Mouse (Mus musculus): Measurements from ENCODE around the gene Eef2k.

Eef2k gene

DNA sequence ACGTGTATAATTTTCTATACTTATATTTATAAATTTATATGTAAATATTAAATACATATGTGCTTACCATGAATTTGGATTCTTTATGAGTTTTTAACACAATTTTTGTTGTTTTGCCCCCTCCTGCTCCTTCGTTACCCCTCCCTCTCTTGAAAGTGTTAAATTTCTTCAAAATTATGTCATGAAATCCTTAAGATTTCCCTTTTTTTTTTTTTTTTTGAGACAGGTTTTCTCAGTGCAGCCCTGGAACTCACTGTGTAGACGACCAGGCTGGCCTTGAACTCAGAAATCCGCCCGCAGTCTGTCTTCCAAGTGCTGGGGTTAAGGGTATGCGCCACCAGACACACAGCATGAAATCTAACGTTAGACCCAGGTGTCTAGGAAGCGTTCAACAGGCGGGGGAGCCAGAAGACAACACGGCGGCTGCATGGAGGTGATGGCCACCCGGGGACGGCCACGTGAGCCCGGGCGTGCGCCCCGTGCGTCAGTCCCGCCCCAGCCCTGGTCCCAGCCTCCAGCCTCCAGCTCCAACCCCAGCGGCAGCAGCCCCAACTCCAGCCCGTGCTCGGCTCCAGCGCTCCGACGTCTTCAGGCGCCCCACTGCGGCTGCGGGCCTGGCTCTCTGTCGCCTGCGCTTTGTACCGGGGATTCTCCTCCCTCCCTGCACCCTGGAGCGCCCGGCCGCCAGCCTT, at the start of gene Eef2k:
Gene Eef2k, plus strand, starts transcription at position 487 of the 692 bp plus-strand sequence.
- peak; percentile 84 for DNase-seq

GRCm38 (mm10) chr7:120795544-120795943, 47.1 kb upstream of the Eef2k start:
- no peak for DNase-seq

DNA sequence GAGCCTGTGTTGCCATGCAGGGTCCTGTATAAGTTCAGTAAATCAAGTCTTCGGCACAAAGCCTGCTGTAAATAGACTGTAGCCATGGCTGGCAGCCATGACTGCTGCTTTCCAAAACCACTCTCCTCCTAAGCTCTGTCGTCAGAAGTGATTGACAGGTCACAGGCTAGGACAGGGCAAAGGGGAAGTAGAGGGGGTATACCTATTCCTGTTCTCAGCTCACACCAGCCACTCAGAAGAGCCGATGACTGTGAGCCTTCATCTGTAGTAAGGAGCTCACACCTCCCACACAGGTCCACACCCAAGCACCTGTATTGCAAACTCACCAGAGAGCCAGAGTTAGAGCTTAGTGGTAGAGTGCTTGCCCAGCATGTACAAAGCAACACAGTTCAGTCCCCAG, 46.3 kb upstream of the Eef2k start:
- DNase-seq, result no peak

DNA sequence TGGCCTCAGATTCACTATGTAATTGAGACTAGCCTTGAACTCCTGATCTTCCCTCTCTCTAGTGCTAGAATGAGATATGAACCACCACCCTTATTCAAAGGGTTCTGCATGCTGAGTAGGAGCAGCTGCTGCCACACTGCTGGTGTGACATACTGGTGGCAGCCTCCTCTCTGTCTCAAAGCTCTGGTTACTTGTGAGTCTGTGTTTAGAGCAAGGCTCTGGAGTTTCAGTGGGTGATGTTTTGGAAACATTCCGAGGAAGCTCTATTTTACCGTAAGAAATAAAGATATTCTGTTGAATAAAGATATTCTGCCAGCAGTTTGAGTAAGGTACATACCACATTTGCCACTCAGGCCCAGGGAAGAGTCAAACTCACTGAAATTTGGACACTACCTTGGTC, 39.4 kb upstream of the Eef2k start:
- DNase-seq, result no peak

GRCm38 (mm10) chr7:120809705-120810104, 32.9 kb upstream of the Eef2k start:
- DNase-seq, result no peak

DNA sequence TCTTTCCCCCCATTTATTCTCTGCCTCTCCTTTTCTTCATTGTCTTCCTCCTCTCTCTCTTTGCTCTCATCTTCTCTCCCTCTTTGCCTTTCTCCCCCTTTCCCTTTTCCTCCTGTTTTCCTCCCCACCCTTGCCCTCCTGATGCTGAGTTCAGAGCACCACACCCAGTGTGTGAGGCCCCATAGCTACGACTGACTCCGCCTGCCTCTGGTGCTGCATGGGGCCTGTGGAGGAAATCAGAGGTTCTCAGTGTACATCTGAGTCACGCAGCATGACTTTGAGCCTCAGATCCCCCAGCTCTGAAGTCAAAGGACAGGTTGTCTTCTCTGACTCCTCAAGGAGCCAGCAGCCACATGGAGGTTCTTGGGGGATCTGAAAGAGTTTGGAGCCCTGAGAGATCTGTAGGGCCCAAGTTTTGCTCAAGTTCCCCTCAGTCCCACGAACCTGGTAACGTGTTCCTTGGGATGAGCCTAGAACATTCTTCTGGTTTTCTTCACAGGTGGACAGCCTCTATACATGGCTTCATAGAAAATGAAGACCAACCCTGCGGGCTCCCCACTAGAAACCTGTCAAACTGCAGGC, 30.7 kb upstream of the Eef2k start, which contains the start of gene Gm5737:
Gene Gm5737, plus strand, starts transcription at position 532 of the 582 bp plus-strand sequence.
- no peak for DNase-seq

DNA sequence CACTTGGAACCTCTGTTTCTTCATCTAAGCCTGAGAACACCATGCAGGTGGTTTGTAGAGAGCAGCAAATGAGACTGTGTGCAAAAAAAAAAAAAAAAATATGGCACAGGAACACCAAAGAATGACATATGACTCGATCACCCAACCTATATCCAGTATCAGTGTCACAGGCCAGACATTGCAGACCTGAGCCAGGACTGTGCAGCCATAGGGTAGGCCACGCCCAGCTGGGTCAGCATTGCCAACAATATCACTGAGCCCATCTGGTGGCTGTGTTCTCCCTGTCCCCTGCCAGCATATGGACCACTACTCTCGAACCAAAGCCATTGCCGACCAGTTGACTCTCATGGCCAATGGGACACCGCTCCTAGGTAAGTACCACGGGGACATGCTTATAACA, 25.1 kb upstream of the Eef2k start:
- no peak for DNase-seq

DNA sequence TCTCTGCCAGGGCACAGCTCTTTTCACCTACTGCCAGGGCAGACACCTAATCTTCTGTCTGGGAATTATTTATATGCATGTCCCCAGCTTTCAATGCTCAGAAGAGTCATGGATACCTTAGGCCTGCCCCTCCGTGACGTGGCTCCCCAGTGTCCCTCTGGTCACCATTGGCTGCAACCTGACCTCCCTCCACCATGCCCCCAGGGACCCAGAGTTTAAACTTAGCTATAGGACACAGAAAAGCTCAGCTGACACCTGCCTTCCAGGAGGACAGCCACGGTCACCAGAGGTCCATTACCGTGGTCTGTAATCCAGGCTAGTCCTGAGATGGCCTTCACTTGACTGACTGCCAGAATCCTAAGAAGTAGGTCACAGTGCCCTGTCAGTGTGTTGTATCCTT, 23.2 kb upstream of the Eef2k start:
- DNase-seq, result no peak

DNA sequence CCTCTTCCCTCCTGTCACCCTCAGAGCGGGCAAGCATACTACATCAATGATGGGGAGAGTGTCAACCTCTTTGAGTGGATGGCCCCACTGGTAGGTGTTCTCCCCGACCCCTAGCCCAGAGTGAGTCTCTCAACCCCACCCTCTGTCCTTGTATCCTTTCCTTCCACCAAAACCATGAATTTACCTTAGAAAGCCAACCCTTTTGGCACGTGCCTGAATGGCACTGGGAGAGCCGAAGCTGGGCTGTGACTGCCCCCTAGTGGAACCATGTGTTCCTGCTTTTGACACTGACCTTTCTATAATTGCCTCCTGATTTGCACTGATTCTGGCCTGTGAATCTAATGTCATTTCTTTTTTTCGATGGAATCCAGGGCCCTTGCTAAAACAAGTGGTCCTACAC, 19.4 kb upstream of the Eef2k start:
- peak; percentile 73 for DNase-seq

- no peak for DNase-seq
Observed at GRCm38 (mm10) chr7:120825097-120825496, 17.5 kb upstream of the Eef2k start.

GRCm38 (mm10) chr7:120826408-120826807, 16.2 kb upstream of the Eef2k start:
- DNase-seq, result peak; percentile 52

GRCm38 (mm10) chr7:120830431-120831381, 11.9 kb upstream of the Eef2k start:
- peak; percentile 78 for DNase-seq

GRCm38 (mm10) chr7:120834426-120834825, 8.2 kb upstream of the Eef2k start:
- no peak for DNase-seq

DNA sequence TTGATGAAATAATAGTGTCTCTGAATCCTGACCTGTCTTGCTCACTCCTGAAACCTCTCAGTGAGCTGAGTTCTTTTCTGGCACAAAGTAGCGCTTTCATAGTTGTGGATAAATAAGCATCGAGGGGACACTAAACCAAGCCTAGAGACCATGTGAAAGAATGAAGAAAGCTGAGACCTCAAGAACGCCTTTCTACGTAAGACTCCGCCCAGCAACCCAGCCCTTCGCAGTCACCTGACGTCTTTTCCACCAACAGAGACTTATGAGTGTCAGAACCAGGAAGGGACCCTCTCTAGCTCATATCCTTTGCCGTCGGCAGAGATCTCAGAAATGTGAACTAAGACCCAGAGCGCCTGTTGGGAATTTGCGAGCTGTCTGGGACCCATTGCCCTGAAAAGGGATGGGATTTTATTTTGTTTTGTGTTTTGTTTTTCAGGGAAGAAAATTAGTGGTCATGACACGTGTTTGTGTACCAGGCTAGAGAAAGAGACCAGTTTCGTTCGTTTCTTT, 7.7 kb upstream of the Eef2k start:
- peak; percentile 70 for DNase-seq

GRCm38 (mm10) chr7:120835449-120836359, 6.9 kb upstream of the Eef2k start:
- peak; percentile 98 for DNase-seq

DNA sequence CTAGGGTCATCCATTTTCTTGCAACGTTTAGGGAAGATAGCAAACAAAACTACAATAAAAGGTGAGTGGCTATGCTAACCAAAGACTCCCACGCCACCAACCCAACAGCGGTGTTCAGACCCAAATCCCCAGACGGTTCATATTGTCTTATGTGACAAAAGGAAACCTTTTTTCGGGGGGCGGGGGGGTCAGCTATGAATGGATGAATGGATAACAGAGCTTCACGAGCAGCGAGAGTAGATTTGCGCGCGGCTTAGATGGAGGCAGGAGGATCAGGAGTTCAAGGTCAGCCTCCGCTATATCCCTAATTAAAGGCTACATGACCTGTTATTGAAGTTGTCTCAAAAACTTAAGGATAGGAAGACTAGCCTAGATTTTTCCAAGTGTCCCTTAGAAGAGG, 6.3 kb upstream of the Eef2k start:
- DNase-seq, result no peak

GRCm38 (mm10) chr7:120838436-120839160, 4.0 kb upstream of the Eef2k start:
- no peak for DNase-seq

GRCm38 (mm10) chr7:120839786-120840185, 2.8 kb upstream of the Eef2k start:
- no peak for DNase-seq

- DNase-seq, result peak; percentile 82
Observed at GRCm38 (mm10) chr7:120843037-120843621, 498 bp downstream of the Eef2k start.

GRCm38 (mm10) chr7:120843852-120844435, 1.3 kb downstream of the Eef2k start:
- DNase-seq, result no peak

GRCm38 (mm10) chr7:120844689-120845088, 2.1 kb downstream of the Eef2k start:
- DNase-seq, result no peak
